Mouse (Mus musculus) limb, embryonic 14.5 days (tissue): Measurements from ENCODE around the gene Htra2. TPM values are rescaled to one million over a fixed set of nuclear protein-coding genes. Genes with fewer than 3 reads are reported as not detected.

Source experiments
- ATAC-seq: fragments of 200-750 bp; cut with Nextera tagmentation; 2 replicates; pipeline ENCODE4 v1.8.0; 2017; ENCODE audit warnings: low read depth, moderate number of reproducible peaks, moderate TSS enrichment; ENCODE audit not compliant: low FRiP score
- DNase-seq: peaks from one replicate; pipeline ENCODE4 v3.0.0-alpha.2; 2015; ENCODE audit warnings: low spot score
- H3K27ac ChIP-seq: fragments of 300-500 bp; sonication (generic); replicated peaks from 2 replicates; pipeline ENCODE4 v1.5.1; 2014; ENCODE audit warnings: low read depth, mild to moderate bottlenecking, low read length, moderate library complexity, mixed read lengths
- H3K27me3 ChIP-seq: fragments of 300-500 bp; sonication (generic); 2 replicates; pipeline ENCODE4 v1.6.1; 2014; ENCODE audit warnings: low read length, mixed read lengths; ENCODE audit not compliant: control insufficient read depth, insufficient read depth
- H3K36me3 ChIP-seq: fragments of 300-500 bp; sonication (generic); 2 replicates; pipeline ENCODE4 v1.6.1; 2014; ENCODE audit warnings: mild to moderate bottlenecking, low read length, moderate library complexity, mixed read lengths; ENCODE audit not compliant: control insufficient read depth, insufficient read depth
- H3K4me1 ChIP-seq: fragments of 300-500 bp; sonication (generic); 2 replicates; pipeline ENCODE4 v1.6.1; 2014; ENCODE audit warnings: antibody characterized with exemption, low read length, mixed read lengths; ENCODE audit not compliant: control insufficient read depth, insufficient read depth
- H3K4me2 ChIP-seq: fragments of 300-500 bp; sonication (generic); replicated peaks from 2 replicates; pipeline ENCODE4 v1.6.1; 2014; ENCODE audit warnings: low read depth, mild to moderate bottlenecking, low read length, moderate library complexity; ENCODE audit not compliant: severe bottlenecking
- H3K4me3 ChIP-seq: fragments of 300-500 bp; sonication (generic); replicated peaks from 2 replicates; pipeline ENCODE4 v1.5.1; 2014; ENCODE audit warnings: low read length
- H3K9ac ChIP-seq: fragments of 300-500 bp; sonication (generic); 2 replicates; pipeline ENCODE4 v1.6.1; 2014; ENCODE audit warnings: mild to moderate bottlenecking, low read depth, low read length, moderate library complexity; ENCODE audit not compliant: severe bottlenecking
- H3K9me3 ChIP-seq: fragments of 300-500 bp; sonication (generic); 2 replicates; pipeline ENCODE4 v1.6.1; 2016; ENCODE audit warnings: low read length; ENCODE audit not compliant: control insufficient read depth
- POLR2A ChIP-seq: fragments of 200-500 bp; IDR thresholded peaks from 2 replicates; pipeline ENCODE4 v1.8.0; 2012; ENCODE audit warnings: inconsistent platforms, mild to moderate bottlenecking, moderate library complexity, borderline replicate concordance; ENCODE audit not compliant: insufficient read depth, insufficient read length; ENCODE audit errors: extremely low read depth
- WGBS: fragments of 180-500 bp; shearing (Covaris S2); extraction: QIAGEN DNeasy Blood & Tissue Kit; methylation state at CpG from one replicate; pipeline ENCODE4 v1.1.7; 2014; 5-methylcytosine and 5-hydroxymethylcytosine counted together
- polyA plus RNA-seq, 2 experiments: library from polyadenylated mRNA; depleted of rRNA in 1 of 2; stranded (reverse) in 1 of 2; unstranded in 1 of 2; fragments of >200 nt; fragmentation: Nextera tagmentation in 1 of 2; extraction: Ambion mirVana in 1 of 2; gene quantifications; 2 replicates each; pipeline versions ENCODE4 v1.2.1 to v1.2.3; 2012 to 2014

Gene Htra2
- polyA plus RNA-seq, 2 experiments, result 48.4 to 99.8 TPM

DNA sequence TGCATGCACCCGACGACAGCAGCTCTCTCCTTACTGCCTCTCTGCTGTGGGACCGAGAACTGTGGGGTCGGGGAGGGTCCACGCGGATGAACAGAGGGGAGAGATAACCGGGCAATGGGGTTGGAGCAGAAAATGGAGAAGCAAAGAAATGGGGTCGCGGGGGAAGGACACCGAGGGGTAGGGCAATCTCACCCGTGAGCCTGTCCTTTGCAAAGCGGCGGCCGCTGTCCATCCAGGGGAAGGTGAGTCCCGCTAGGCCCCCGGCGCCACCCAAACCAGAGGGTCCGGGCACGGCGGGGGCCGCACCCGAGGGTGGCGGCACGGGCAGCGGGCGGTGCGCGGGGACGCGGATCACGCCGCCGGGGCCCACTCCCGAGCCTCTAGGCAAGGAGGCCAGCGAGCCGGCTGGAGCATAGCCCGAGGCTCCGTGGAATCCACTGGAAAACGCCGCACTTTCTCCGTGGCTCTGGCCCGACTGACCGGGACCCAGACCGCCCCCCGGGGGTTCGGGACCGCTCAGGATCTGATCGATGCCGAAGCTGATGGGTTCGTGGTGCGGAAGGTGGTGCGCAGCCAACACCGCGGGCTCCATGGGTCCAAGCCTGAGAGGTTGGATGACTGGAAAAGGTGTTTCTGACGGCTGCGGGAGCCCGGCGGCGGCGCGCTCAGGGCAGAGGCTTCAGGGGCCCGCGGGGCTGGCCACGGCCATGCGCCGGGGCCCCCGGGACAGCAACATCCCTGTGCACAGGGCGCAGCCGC lies 14.6 kb upstream of the Htra2 start:
- H3K4me2 ChIP-seq, result peak overlapping the region; percentile 32
- H3K4me3 ChIP-seq, result peak overlapping the region; percentile 17
- no peak overlapping the region for H3K27ac ChIP-seq
- H3K4me1 ChIP-seq, result no peaks in the 10 kb centered on the region
- H3K27me3 ChIP-seq, result peaks cover 95% of the 10 kb centered on the region
- no peak for ATAC-seq
- under 1% methylated on average over 50 of the region's 69 CpGs for WGBS
- H3K36me3 ChIP-seq, result no peaks in the 10 kb centered on the region
- no peaks in the 10 kb centered on the region for H3K9me3 ChIP-seq
- TF ChIP-seq POLR2A, result no peak
- 0 out of 2 replicates have a peak overlapping the region, but pooled peaks have one; percentile 12 for H3K9ac ChIP-seq
- no peak for DNase-seq

DNA sequence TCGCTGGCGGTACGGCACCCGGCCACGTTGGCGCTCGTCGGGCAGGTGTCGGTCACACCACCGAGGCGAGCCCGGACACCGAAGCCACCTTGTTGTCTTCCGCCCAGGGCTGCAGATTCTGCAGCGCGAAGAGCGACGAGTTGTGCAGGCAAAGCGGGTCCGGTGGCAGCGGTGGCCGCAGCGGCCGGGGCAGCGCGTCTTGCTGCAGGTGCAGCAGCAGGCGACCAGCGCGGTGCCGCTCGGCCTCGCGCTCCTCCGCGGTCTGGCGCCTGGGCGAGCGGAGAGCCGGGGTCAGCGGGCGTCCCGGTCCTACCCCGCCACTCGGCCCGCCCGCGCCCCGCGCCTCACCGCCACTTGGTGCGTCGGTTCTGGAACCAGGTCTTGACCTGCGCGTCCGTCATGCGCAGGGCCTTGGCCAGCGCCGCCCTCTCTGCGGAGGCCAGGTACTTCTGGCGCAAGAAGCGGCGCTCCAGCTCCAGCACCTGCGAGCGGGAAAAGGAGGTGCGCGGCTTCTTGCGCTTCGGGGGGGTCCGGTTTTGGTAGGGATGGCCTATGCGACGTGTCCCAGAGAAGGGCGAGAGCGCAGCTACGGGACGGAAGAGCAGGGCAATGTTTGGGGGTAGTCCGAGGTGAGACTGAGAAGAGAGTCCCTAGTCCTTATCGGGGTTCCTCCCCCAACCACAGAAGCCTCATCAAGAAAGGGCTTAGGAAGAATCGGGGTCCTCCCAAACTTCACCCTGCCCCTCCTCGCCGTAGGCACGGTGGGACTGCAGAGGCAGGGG lies 13.8 kb upstream of the Htra2 start:
- peaks cover 95% of the 10 kb centered on the region for H3K27me3 ChIP-seq
- ATAC-seq (no peak), DNase-seq (no peak)
- no peak overlapping the region; the same call in 1 of the 2 replicates for H3K4me2 ChIP-seq
- H3K4me1 ChIP-seq, result no peaks in the 10 kb centered on the region
- 2% methylated on average over 56 of the region's 81 CpGs for WGBS
- H3K9me3 ChIP-seq, result no peaks in the 10 kb centered on the region
- peak overlapping the region; percentile 16 for H3K4me3 ChIP-seq
- no peak for TF ChIP-seq POLR2A
- no peak overlapping the region for H3K9ac ChIP-seq
- H3K36me3 ChIP-seq, result no peaks in the 10 kb centered on the region
- H3K27ac ChIP-seq, result no peak overlapping the region

DNA sequence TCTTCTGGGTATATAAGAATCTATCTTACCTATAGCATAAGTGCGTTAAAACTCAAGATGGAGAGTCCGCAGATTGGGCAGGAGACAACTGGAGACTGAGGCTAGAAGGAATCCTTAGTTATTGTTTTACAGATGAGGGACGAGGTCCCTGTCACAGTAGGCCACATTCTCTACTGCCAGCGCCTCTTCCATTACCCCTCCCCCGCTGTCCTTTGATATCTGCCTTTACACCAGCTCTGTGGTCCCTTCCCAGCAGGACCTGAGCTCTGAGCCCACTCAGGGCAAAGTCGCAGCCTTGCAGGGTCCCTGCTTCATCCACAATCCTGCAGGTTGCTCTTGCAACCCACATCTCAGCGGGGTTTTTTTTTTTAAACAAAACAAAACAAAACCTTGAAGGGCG lies 13.1 kb upstream of the Htra2 start:
- no peaks in the 10 kb centered on the region for H3K36me3 ChIP-seq
- H3K27ac ChIP-seq, result no peak overlapping the region
- no peak overlapping the region for H3K4me3 ChIP-seq
- no peak overlapping the region for H3K9ac ChIP-seq
- 6% methylated on average over 8 of the region's 8 CpGs for WGBS
- DNase-seq (no peak), ATAC-seq (no peak)
- no peaks in the 10 kb centered on the region for H3K9me3 ChIP-seq
- no peak overlapping the region for H3K4me2 ChIP-seq
- TF ChIP-seq POLR2A, result no peak
- no peaks in the 10 kb centered on the region for H3K4me1 ChIP-seq
- H3K27me3 ChIP-seq, result peaks cover 95% of the 10 kb centered on the region

DNA sequence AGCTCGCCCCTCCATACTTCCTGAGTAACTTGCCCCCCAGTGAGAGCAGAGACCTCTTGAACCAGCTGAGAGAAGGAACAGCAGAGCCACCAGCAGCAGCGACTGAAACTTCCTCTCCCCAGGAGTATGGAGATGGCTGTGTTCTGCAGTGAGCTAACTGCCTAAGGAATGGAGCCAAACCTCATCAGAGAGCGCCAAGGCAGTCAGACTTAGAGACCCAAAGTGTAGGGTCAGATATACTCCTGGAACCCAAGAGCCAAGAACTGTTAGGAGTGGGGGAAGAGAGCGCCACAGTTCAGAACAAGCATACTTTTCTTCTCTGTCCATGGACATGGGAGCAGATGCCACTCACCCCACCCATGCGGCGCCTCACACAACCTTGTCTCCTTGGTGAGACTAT lies 11.4 kb upstream of the Htra2 start:
- no peak overlapping the region for H3K4me2 ChIP-seq
- H3K4me3 ChIP-seq, result no peak overlapping the region
- no peak for DNase-seq
- no peak overlapping the region for H3K27ac ChIP-seq
- no peak overlapping the region for H3K9ac ChIP-seq
- peaks cover 98% of the 10 kb centered on the region for H3K27me3 ChIP-seq
- H3K9me3 ChIP-seq, result no peaks in the 10 kb centered on the region
- no peak for ATAC-seq
- no peak for TF ChIP-seq POLR2A
- WGBS, result 19% methylated on average over 6 of the region's 6 CpGs
- H3K4me1 ChIP-seq, result no peaks in the 10 kb centered on the region
- no peaks in the 10 kb centered on the region for H3K36me3 ChIP-seq

DNA sequence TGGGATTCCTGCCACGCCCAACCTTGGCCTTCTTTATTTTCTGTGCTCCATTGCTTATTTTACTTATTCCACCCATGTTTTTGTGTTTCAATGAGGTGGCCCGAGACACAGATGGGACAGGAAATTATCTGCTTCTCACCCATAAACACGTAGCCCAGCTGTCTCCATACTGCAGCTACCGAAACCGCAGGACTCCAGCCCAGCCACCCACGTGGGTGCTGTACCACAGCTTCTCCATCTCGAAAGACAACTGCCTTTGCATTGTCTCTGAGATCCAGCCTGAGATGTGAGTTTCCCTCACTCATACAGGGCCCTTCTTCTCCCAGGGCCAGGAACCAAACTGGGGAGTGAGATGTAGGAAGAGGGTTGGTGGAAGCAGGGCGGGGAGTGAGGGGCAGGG lies 10.9 kb upstream of the Htra2 start:
- no peaks in the 10 kb centered on the region for H3K9me3 ChIP-seq
- H3K4me3 ChIP-seq, result no peak overlapping the region
- WGBS, result 40% methylated on average over 8 of the region's 8 CpGs
- DNase-seq (no peak), ATAC-seq (no peak)
- H3K9ac ChIP-seq, result no peak overlapping the region
- H3K4me1 ChIP-seq, result no peaks in the 10 kb centered on the region
- H3K27me3 ChIP-seq, result peaks cover 95% of the 10 kb centered on the region
- no peak overlapping the region for H3K4me2 ChIP-seq
- H3K27ac ChIP-seq, result no peak overlapping the region
- H3K36me3 ChIP-seq, result no peaks in the 10 kb centered on the region
- no peak for TF ChIP-seq POLR2A
